Mouse (Mus musculus) limb, embryonic 12.5 days (tissue): ENCODE measurements around the gene Kat6b. TPM values are rescaled to one million over a fixed set of nuclear protein-coding genes. Genes with fewer than 3 reads are reported as not detected.
A peak's percentile ranks its signal among the peaks of the same experiment; 100 is the strongest.

Experiments used
- ATAC-seq: fragments of 200-750 bp; cut with Nextera tagmentation; 2 replicates; pipeline ENCODE4 v1.8.0; 2017; ENCODE audit warnings: low read depth, moderate TSS enrichment; ENCODE audit not compliant: insufficient number of reproducible peaks, insufficient read depth, low FRiP score, low TSS enrichment
- H3K27ac ChIP-seq: fragments of 300-500 bp; sonication (generic); 2 replicates; pipeline ENCODE4 v1.5.1; 2016; ENCODE audit warnings: mild to moderate bottlenecking, moderate library complexity
- H3K27me3 ChIP-seq: fragments of 300-500 bp; sonication (generic); 2 replicates; pipeline ENCODE4 v1.6.1; 2016; ENCODE audit warnings: mild to moderate bottlenecking, moderate library complexity
- H3K36me3 ChIP-seq: fragments of 300-500 bp; sonication (generic); 2 replicates; pipeline ENCODE4 v1.6.1; 2016; ENCODE audit warnings: mild to moderate bottlenecking, moderate library complexity
- H3K4me1 ChIP-seq: fragments of 300-500 bp; sonication (generic); replicated peaks from 2 replicates; pipeline ENCODE4 v1.6.1; 2016
- H3K4me2 ChIP-seq: fragments of 300-500 bp; sonication (generic); 2 replicates; pipeline ENCODE4 v1.6.1; 2016; ENCODE audit warnings: mild to moderate bottlenecking, moderate library complexity
- H3K4me3 ChIP-seq: fragments of 300-500 bp; sonication (generic); replicated peaks from 2 replicates; pipeline ENCODE4 v1.5.1; 2016; ENCODE audit warnings: mild to moderate bottlenecking
- H3K9ac ChIP-seq: fragments of 300-500 bp; sonication (generic); replicated peaks from 2 replicates; pipeline ENCODE4 v1.6.1; 2016; ENCODE audit warnings: mild to moderate bottlenecking, moderate library complexity
- H3K9me3 ChIP-seq: fragments of 300-500 bp; sonication (generic); 2 replicates; pipeline ENCODE4 v1.6.1; 2016; ENCODE audit warnings: mild to moderate bottlenecking, moderate library complexity
- WGBS: fragments of 180-500 bp; shearing (Covaris S2); methylation state at CpG from one replicate; pipeline ENCODE4 v1.1.7; 2016; 5-methylcytosine and 5-hydroxymethylcytosine counted together
- polyA plus RNA-seq: library from polyadenylated mRNA; unstranded; fragments of >200 nt; fragmentation: Nextera tagmentation; extraction: Ambion mirVana; gene quantifications from 2 replicates; pipeline ENCODE4 v1.2.1, GENCODE M21; 2016

Kat6b gene
- polyA plus RNA-seq: 30.9 and 31.3 TPM in 2 replicates

- no peaks in the 10 kb centered on the region for H3K4me1 ChIP-seq
- H3K27ac ChIP-seq: no peak within 1 kb of the TSS
- no peak within 1 kb of the TSS for H3K4me3 ChIP-seq
- H3K9me3 ChIP-seq: 0 out of 2 replicates have a peak, but pooled peaks cover 6% of the 10 kb centered on the region
- no peaks in the 10 kb centered on the region for H3K27me3 ChIP-seq
- ATAC-seq: no peak
- no peak within 1 kb of the TSS for H3K4me2 ChIP-seq
- 87% methylated on average over 7 of the region's 7 CpGs for WGBS
- H3K9ac ChIP-seq: no peak within 1 kb of the TSS
- H3K36me3 ChIP-seq: no peaks in the 10 kb centered on the region
Measured at GRCm38 (mm10) chr14:21481231-21481630, at the start of gene Kat6b. Gene Kat6b, plus strand, starts transcription at chr14:21481434.

- Histone ChIP-seq H3K4me1 (peaks cover 17% of the 10 kb centered on the region), H3K4me3 (no peak overlapping the region), H3K36me3 (no peaks in the 10 kb centered on the region; the same call in 1 of the 2 replicates), H3K9me3 (no peaks in the 10 kb centered on the region), H3K9ac (no peak overlapping the region), H3K27me3 (no peaks in the 10 kb centered on the region), H3K4me2 (no peak overlapping the region), H3K27ac (peak overlapping the region; percentile 18)
- no peak for ATAC-seq
- 62% methylated on average over 4 of the region's 4 CpGs for WGBS
Measured at GRCm38 (mm10) chr14:21433415-21433814, 47.8 kb upstream of the Kat6b start.

GRCm38 (mm10) chr14:21433995-21434394, 47.2 kb upstream of the Kat6b start:
- 0 out of 2 replicates have a peak, but pooled peaks have one; percentile 15 for ATAC-seq
- H3K9me3 ChIP-seq: no peaks in the 10 kb centered on the region
- no peaks in the 10 kb centered on the region for H3K27me3 ChIP-seq
- peaks cover 17% of the 10 kb centered on the region for H3K4me1 ChIP-seq
- no peak overlapping the region for H3K4me2 ChIP-seq
- H3K9ac ChIP-seq: no peak overlapping the region
- WGBS: 28% methylated on average over 5 of the region's 5 CpGs
- H3K4me3 ChIP-seq: no peak overlapping the region
- no peaks in the 10 kb centered on the region; the same call in 1 of the 2 replicates for H3K36me3 ChIP-seq
- H3K27ac ChIP-seq: peak overlapping the region; percentile 35; the same call in 1 of the 2 replicates

- WGBS: 19% methylated on average over 9 of the region's 9 CpGs
- Histone ChIP-seq H3K4me3 (no peak overlapping the region), H3K27me3 (no peaks in the 10 kb centered on the region), H3K4me2 (no peak overlapping the region), H3K27ac (peak overlapping the region; percentile 78), H3K9me3 (no peaks in the 10 kb centered on the region), H3K36me3 (no peaks in the 10 kb centered on the region; the same call in 1 of the 2 replicates), H3K4me1 (peaks cover 24% of the 10 kb centered on the region), H3K9ac (no peak overlapping the region)
- no peak for ATAC-seq
Measured at GRCm38 (mm10) chr14:21434686-21435085, 46.5 kb upstream of the Kat6b start.

- H3K9ac ChIP-seq: no peak overlapping the region
- H3K36me3 ChIP-seq: no peaks in the 10 kb centered on the region; the same call in 1 of the 2 replicates
- H3K27me3 ChIP-seq: no peaks in the 10 kb centered on the region
- H3K4me1 ChIP-seq: peaks cover 44% of the 10 kb centered on the region
- H3K4me3 ChIP-seq: no peak overlapping the region
- ATAC-seq: peak; percentile 41; the same call in 1 of the 2 replicates
- H3K4me2 ChIP-seq: no peak overlapping the region
- H3K9me3 ChIP-seq: peaks cover 5% of the 10 kb centered on the region; the same call in 1 of the 2 replicates
- H3K27ac ChIP-seq: peak overlapping the region; percentile 91; the same call in 1 of the 2 replicates
- WGBS: 19% methylated on average over 4 of the region's 4 CpGs
Measured at GRCm38 (mm10) chr14:21439785-21440184, 41.4 kb upstream of the Kat6b start.

- 81% methylated on average over 2 of the region's 2 CpGs for WGBS
- Histone ChIP-seq H3K9ac (no peak overlapping the region), H3K36me3 (no peaks in the 10 kb centered on the region; the same call in 1 of the 2 replicates), H3K4me2 (no peak overlapping the region), H3K9me3 (peaks cover 7% of the 10 kb centered on the region; the same call in 1 of the 2 replicates), H3K27ac (peak overlapping the region; percentile 91), H3K4me1 (peaks cover 39% of the 10 kb centered on the region), H3K4me3 (no peak overlapping the region), H3K27me3 (no peaks in the 10 kb centered on the region)
- ATAC-seq: no peak
Measured at GRCm38 (mm10) chr14:21440526-21440925, 40.7 kb upstream of the Kat6b start.

- H3K27me3 ChIP-seq: no peaks in the 10 kb centered on the region
- H3K9me3 ChIP-seq: peaks cover 8% of the 10 kb centered on the region; the same call in 1 of the 2 replicates
- H3K4me2 ChIP-seq: no peak overlapping the region
- no peaks in the 10 kb centered on the region; the same call in 1 of the 2 replicates for H3K36me3 ChIP-seq
- no peak overlapping the region for H3K9ac ChIP-seq
- 22% methylated on average over 10 of the region's 10 CpGs for WGBS
- peak; percentile 74 for ATAC-seq
- H3K4me1 ChIP-seq: peaks cover 39% of the 10 kb centered on the region
- peak overlapping the region; percentile 91 for H3K27ac ChIP-seq
- no peak overlapping the region for H3K4me3 ChIP-seq
Measured at GRCm38 (mm10) chr14:21441772-21442533, 39.3 kb upstream of the Kat6b start.

GRCm38 (mm10) chr14:21452581-21452980, 28.7 kb upstream of the Kat6b start:
- 85% methylated on average over 4 of the region's 4 CpGs for WGBS

GRCm38 (mm10) chr14:21453896-21454295, 27.3 kb upstream of the Kat6b start:
- WGBS: 94% methylated on average over 2 of the region's 2 CpGs
- Histone ChIP-seq H3K4me2 (no peak overlapping the region), H3K9ac (no peak overlapping the region), H3K9me3 (no peaks in the 10 kb centered on the region), H3K36me3 (peaks cover 6% of the 10 kb centered on the region; the same call in 1 of the 2 replicates), H3K27ac (no peak overlapping the region), H3K4me1 (peaks cover 16% of the 10 kb centered on the region), H3K27me3 (no peaks in the 10 kb centered on the region), H3K4me3 (no peak overlapping the region)
- ATAC-seq: no peak

More at GRCm38 (mm10) chr14:21452581-21452980, 28.7 kb upstream of the Kat6b start:
- Histone ChIP-seq H3K9ac (no peak overlapping the region), H3K4me2 (no peak overlapping the region), H3K4me1 (peaks cover 10% of the 10 kb centered on the region), H3K36me3 (peaks cover 7% of the 10 kb centered on the region; the same call in 1 of the 2 replicates), H3K4me3 (no peak overlapping the region), H3K9me3 (no peaks in the 10 kb centered on the region), H3K27me3 (no peaks in the 10 kb centered on the region), H3K27ac (no peak overlapping the region)
- ATAC-seq: no peak

GRCm38 (mm10) chr14:21455654-21456350, 25.4 kb upstream of the Kat6b start:
- Histone ChIP-seq H3K36me3 (no peaks in the 10 kb centered on the region), H3K9me3 (no peaks in the 10 kb centered on the region), H3K4me2 (no peak overlapping the region), H3K4me3 (no peak overlapping the region), H3K27ac (no peak overlapping the region), H3K9ac (no peak overlapping the region), H3K27me3 (no peaks in the 10 kb centered on the region), H3K4me1 (peaks cover 13% of the 10 kb centered on the region)
- ATAC-seq: no peak
- 92% methylated on average over 7 of the region's 7 CpGs for WGBS

- no peaks in the 10 kb centered on the region for H3K9me3 ChIP-seq
- no peaks in the 10 kb centered on the region for H3K36me3 ChIP-seq
- no peak overlapping the region for H3K4me2 ChIP-seq
- H3K4me1 ChIP-seq: peaks cover 11% of the 10 kb centered on the region
- no peak overlapping the region for H3K27ac ChIP-seq
- no peak for ATAC-seq
- no peak overlapping the region for H3K4me3 ChIP-seq
- no peak overlapping the region for H3K9ac ChIP-seq
- H3K27me3 ChIP-seq: no peaks in the 10 kb centered on the region
Measured at GRCm38 (mm10) chr14:21456526-21456925, 24.7 kb upstream of the Kat6b start.
